Mouse (Mus musculus) midbrain, embryonic 13.5 days (tissue): ENCODE measurements around the gene Dock4. TPM values are rescaled to one million over a fixed set of nuclear protein-coding genes. Genes with fewer than 3 reads are reported as not detected.

Experiments
- ATAC-seq: fragments of 200-750 bp; cut with Nextera tagmentation; 2 replicates; pipeline ENCODE4 v1.8.0; 2017; ENCODE audit warnings: mild to moderate bottlenecking, moderate TSS enrichment, moderate library complexity
- H3K27ac ChIP-seq: fragments of 300-500 bp; sonication (generic); 2 replicates; pipeline ENCODE4 v1.5.1; 2015; ENCODE audit warnings: inconsistent platforms, mild to moderate bottlenecking, moderate library complexity
- H3K27me3 ChIP-seq: fragments of 300-500 bp; sonication (generic); 2 replicates; pipeline ENCODE4 v1.6.1; 2015; ENCODE audit warnings: mild to moderate bottlenecking, inconsistent platforms
- H3K36me3 ChIP-seq: fragments of 300-500 bp; sonication (generic); 2 replicates; pipeline ENCODE4 v1.6.1; 2015; ENCODE audit warnings: mild to moderate bottlenecking, inconsistent platforms
- H3K4me1 ChIP-seq: fragments of 300-500 bp; sonication (generic); replicated peaks from 2 replicates; pipeline ENCODE4 v1.6.1; 2015; ENCODE audit warnings: inconsistent platforms
- H3K4me2 ChIP-seq: fragments of 300-500 bp; sonication (generic); replicated peaks from 2 replicates; pipeline ENCODE4 v1.6.1; 2015; ENCODE audit warnings: moderate library complexity, mild to moderate bottlenecking, inconsistent platforms
- H3K4me3 ChIP-seq: fragments of 300-500 bp; sonication (generic); replicated peaks from 2 replicates; pipeline ENCODE4 v1.5.1; 2015; ENCODE audit warnings: mild to moderate bottlenecking, inconsistent platforms
- H3K9ac ChIP-seq: fragments of 300-500 bp; sonication (generic); replicated peaks from 2 replicates; pipeline ENCODE4 v1.6.1; 2015; ENCODE audit warnings: mild to moderate bottlenecking, inconsistent platforms
- H3K9me3 ChIP-seq: fragments of 300-500 bp; sonication (generic); 2 replicates; pipeline ENCODE4 v1.6.1; 2016; ENCODE audit warnings: mild to moderate bottlenecking, inconsistent platforms
- WGBS: fragments of 180-500 bp; shearing (Covaris S2); methylation state at CpG from one replicate; pipeline ENCODE4 v1.1.7; 2015; 5-methylcytosine and 5-hydroxymethylcytosine counted together
- polyA plus RNA-seq: library from polyadenylated mRNA; unstranded; fragments of >200 nt; fragmentation: Nextera tagmentation; extraction: Ambion mirVana; gene quantifications from 2 replicates; pipeline ENCODE4 v1.2.1, GENCODE M21; 2015

Dock4 gene
- polyA plus RNA-seq, 1 experiment from 2014 or later = 38.4 TPM

DNA sequence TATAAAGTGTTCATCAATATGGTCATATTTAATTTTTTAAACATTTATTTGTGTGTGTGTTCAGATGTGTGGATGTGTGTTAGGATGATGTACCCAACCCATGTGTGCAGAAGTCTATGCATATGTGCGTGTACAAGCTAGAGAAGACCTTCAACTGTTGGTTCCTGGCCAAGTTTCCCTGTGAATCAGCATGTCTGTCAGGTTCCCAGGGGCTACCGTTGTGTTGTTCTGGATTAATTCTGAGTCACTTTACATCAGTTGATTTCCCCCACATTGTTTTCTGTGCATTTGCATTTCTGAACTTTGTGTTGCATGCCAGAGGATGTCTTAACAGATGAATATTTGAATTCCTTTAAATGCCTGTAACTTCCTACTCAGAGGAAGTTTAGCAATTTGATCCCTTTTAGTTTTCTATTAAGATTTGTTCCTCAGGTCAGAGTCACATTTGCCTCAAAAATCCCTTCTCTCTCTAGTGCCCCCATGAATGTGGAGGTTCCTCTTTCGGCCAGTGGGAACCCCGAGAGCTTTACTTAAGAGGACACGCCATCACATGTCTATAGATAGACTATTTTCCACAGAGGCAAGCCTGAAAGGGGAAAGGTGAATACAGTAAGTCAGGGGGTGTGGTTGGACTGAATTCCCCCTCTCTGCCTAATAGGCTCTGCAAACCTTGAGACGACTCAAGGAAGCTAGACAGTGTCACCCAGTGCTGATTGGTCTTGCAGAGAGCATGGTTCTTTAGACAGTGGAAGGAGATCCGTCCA lies 139.0 kb downstream of the Dock4 start:
- Histone ChIP-seq H3K27ac (no peak overlapping the region), H3K4me2 (no peak overlapping the region), H3K36me3 (no peaks in the 10 kb centered on the region), H3K4me3 (no peak overlapping the region), H3K9me3 (no peaks in the 10 kb centered on the region), H3K9ac (no peak overlapping the region), H3K27me3 (no peaks in the 10 kb centered on the region), H3K4me1 (peaks cover 7% of the 10 kb centered on the region)
- no peak for ATAC-seq
- 83% methylated on average over 7 of the region's 7 CpGs for WGBS

DNA sequence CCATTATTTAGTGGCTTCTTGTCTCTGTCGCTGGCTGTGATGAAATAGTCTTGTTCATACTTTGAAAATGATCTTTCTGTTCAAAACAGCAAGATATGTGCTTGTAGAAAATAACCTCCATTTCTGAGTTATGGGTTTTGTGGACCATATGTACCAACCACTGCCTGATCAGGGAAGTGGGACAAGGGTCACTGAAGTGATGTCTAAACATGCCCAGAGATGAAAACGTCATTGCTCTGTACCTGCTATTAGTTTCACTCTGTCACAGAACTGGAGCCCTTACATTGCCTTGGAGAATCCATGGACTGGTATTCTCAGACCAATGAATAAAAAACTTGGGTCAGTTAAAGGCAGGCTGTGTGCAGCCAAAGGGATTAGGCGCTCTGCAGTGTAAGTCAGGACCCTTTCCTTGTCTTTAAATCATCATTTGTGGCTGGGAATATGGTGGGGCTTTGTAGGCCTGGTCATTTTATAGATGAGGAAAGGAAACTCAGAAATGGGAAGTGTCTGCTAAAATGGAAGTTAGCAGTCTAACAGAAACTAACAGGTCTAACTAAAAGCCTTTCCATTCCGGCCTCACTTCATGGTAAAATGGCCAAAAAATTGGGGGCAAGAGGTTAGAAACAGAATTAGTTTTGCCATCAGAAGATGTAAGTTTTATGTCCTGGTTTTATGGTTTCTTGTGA lies 139.8 kb downstream of the Dock4 start:
- Histone ChIP-seq H3K36me3 (no peaks in the 10 kb centered on the region), H3K4me3 (no peak overlapping the region), H3K4me2 (no peak overlapping the region), H3K4me1 (no peaks in the 10 kb centered on the region), H3K9me3 (no peaks in the 10 kb centered on the region), H3K27ac (no peak overlapping the region), H3K27me3 (no peaks in the 10 kb centered on the region), H3K9ac (no peak overlapping the region)
- no peak for ATAC-seq
- 88% methylated on average over 4 of the region's 4 CpGs for WGBS

DNA sequence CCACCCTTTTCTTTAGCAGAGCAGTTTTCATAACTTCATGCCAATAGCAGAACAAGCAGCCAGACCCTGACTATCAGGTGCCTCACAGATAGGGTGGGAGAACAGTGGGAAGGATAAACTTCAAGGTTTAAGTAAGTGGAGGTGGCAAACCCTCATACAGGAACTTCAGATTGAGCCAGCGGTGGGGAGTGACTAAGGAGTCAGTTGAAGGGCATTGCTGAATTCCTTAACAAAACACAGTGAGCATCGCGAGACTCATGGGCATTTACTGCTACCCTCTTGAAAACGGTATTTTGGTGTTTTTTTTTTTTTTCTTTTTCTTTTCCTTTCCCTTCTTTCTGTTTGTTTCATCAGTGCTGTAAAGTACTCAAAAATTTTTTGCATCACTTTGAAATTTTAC lies 148.4 kb downstream of the Dock4 start:
- 84% methylated on average over 4 of the region's 4 CpGs for WGBS
- ATAC-seq = no peak
- H3K9ac ChIP-seq = no peak overlapping the region
- H3K4me1 ChIP-seq = peaks cover 26% of the 10 kb centered on the region; the same call in 1 of the 2 replicates
- H3K4me2 ChIP-seq = no peak overlapping the region
- H3K4me3 ChIP-seq = no peak overlapping the region
- no peak overlapping the region for H3K27ac ChIP-seq
- H3K36me3 ChIP-seq = no peaks in the 10 kb centered on the region
- H3K9me3 ChIP-seq = no peaks in the 10 kb centered on the region
- no peaks in the 10 kb centered on the region for H3K27me3 ChIP-seq

DNA sequence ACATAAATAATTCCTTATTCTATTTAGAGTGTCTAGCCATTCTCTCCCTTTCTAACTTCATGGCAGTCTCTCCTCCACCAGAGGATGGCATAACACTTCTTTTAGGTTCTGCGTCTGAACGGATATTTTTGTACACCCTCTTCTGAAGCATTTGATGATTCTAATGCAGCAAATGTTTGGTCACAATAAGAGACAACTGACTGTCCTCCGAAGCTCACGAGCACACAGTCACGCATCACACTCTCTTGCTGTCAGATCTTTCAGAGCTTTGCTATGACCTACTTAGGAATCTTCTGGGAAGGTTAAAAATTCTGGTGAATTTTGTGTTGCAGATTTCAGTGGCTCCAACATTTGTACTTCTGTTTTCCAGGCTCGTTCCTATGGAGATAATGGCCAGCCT lies 149.7 kb downstream of the Dock4 start:
- Histone ChIP-seq H3K27ac (no peak overlapping the region), H3K27me3 (no peaks in the 10 kb centered on the region), H3K36me3 (no peaks in the 10 kb centered on the region), H3K9me3 (no peaks in the 10 kb centered on the region), H3K4me2 (no peak overlapping the region), H3K4me1 (peaks cover 26% of the 10 kb centered on the region; the same call in 1 of the 2 replicates), H3K4me3 (no peak overlapping the region), H3K9ac (no peak overlapping the region)
- ATAC-seq = no peak
- 76% methylated on average over 6 of the region's 6 CpGs for WGBS

DNA sequence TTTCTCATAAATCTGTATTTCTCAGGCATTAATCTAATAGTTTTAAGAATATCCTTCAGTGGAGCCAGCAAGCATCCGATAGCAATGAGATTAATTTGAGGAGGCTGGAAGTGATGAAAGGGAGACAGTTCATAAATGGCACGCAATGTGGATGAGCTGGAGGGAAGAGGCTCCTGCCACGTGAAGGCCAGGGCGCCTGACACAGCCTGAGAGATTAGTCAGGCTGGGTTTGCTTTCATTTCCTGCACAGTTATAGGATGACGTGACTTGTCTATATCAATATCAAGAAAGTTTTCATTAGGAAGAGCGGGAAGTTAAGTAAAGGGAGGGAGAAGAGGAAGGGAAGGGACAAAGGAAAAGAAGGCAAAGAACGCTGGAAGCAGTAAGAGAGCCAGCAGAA lies 150.3 kb downstream of the Dock4 start:
- Histone ChIP-seq H3K4me1 (peaks cover 26% of the 10 kb centered on the region; the same call in 1 of the 2 replicates), H3K4me3 (no peak overlapping the region), H3K9ac (no peak overlapping the region), H3K36me3 (no peaks in the 10 kb centered on the region), H3K9me3 (no peaks in the 10 kb centered on the region), H3K27ac (no peak overlapping the region), H3K4me2 (no peak overlapping the region), H3K27me3 (no peaks in the 10 kb centered on the region)
- 68% methylated on average over 7 of the region's 7 CpGs for WGBS
- 0 out of 2 replicates have a peak, but pooled peaks have one; percentile 50 for ATAC-seq

DNA sequence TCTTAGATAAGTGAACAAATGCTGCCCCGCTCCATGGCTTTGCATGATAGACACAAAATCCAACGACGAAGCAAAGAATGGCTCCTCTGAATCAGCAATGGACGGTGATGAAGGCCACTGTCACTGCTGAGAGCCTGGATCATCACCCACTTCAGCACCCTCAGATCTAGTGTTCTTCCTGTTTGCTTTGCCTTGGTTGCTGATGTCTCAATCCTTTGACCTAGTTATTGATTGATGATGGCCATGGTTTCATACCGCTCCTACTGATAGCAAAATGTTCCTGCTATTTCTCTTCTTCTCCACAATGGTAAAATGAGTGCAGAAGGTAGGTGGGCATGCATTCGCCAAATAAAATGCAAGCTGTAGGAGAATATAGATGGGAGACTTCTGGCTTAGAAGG lies 150.7 kb downstream of the Dock4 start:
- Histone ChIP-seq H3K36me3 (no peaks in the 10 kb centered on the region), H3K4me1 (peaks cover 26% of the 10 kb centered on the region; the same call in 1 of the 2 replicates), H3K4me2 (no peak overlapping the region), H3K9me3 (no peaks in the 10 kb centered on the region), H3K27me3 (no peaks in the 10 kb centered on the region), H3K9ac (no peak overlapping the region), H3K27ac (no peak overlapping the region), H3K4me3 (no peak overlapping the region)
- no peak for ATAC-seq
- WGBS = 86% methylated on average over 6 of the region's 6 CpGs

DNA sequence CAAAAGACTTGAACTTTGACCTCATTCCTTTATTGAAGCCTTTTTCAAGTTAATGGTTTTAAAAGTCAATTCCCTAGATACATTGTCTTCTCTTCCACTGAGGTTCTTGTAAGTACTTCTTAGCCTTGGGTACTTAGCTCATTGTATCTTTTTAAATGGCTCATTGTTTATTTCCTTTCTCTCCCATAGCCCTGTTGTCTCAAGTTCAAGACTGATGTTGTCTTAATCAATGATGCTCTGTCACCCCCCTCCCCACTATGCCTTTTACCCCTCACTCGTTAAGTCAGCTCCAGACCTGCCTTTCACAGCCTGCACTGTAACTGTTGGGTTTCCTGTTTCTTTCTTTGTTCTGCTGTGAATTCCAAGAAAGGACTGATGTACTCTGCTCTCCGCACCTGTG lies 154.2 kb downstream of the Dock4 start:
- Histone ChIP-seq H3K9me3 (no peaks in the 10 kb centered on the region), H3K4me2 (no peak overlapping the region), H3K27me3 (no peaks in the 10 kb centered on the region), H3K4me3 (no peak overlapping the region), H3K9ac (no peak overlapping the region), H3K36me3 (no peaks in the 10 kb centered on the region), H3K4me1 (peaks cover 31% of the 10 kb centered on the region; the same call in 1 of the 2 replicates), H3K27ac (no peak overlapping the region)
- no peak for ATAC-seq
- WGBS = 51% methylated on average over 2 of the region's 2 CpGs

DNA sequence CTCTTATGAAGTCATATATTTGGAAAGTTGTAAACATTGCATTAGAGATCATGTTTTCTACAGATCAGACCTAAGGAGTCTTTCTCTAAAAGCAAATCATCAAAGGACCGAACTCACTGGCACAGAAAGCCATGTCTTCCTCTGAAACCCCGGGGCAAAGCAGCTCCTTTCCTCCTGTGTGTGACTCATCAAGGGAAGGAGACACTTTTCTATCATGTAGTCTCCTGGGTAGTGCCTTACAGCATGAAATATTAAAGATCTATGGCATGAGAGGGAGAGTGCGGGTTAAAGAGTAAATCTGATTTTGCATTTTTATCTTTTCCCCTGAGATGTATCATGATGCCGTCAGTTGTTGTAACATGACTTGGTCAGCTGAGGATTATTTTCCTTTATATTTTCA lies 159.8 kb downstream of the Dock4 start:
- H3K9me3 ChIP-seq = no peaks in the 10 kb centered on the region
- no peak overlapping the region for H3K27ac ChIP-seq
- no peak overlapping the region for H3K4me2 ChIP-seq
- H3K4me1 ChIP-seq = peaks cover 13% of the 10 kb centered on the region
- H3K36me3 ChIP-seq = no peaks in the 10 kb centered on the region
- no peak overlapping the region for H3K9ac ChIP-seq
- ATAC-seq = peak; percentile 14; the same call in 1 of the 2 replicates
- no peak overlapping the region for H3K4me3 ChIP-seq
- no peaks in the 10 kb centered on the region for H3K27me3 ChIP-seq
- 77% methylated on average over 4 of the region's 4 CpGs for WGBS

DNA sequence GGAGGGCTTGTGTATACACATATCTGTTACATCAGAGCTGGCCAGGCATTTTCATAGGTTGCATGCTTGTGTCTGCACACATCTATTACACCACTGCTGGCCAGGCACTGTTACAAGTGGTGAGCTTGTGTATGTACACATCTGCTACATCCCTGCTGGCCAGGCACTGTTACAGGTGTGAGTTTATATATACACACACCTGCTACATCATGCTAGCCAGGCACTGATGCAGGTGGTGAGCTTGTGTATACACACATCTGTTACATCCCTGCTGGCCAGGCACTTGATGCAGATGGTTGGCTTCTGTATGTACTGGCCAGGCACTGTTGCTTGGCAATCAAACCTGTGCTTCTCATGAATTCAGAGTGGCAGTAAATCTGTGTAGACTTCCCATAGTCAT lies 177.2 kb downstream of the Dock4 start:
- H3K9me3 ChIP-seq = no peaks in the 10 kb centered on the region
- ATAC-seq = 0 out of 2 replicates have a peak, but pooled peaks have one; percentile 48
- H3K27me3 ChIP-seq = no peaks in the 10 kb centered on the region
- no peak overlapping the region for H3K27ac ChIP-seq
- H3K4me2 ChIP-seq = no peak overlapping the region
- H3K36me3 ChIP-seq = 0 out of 2 replicates have a peak, but pooled peaks cover 5% of the 10 kb centered on the region
- no peak overlapping the region for H3K4me3 ChIP-seq
- peaks cover 8% of the 10 kb centered on the region for H3K4me1 ChIP-seq
- H3K9ac ChIP-seq = no peak overlapping the region

DNA sequence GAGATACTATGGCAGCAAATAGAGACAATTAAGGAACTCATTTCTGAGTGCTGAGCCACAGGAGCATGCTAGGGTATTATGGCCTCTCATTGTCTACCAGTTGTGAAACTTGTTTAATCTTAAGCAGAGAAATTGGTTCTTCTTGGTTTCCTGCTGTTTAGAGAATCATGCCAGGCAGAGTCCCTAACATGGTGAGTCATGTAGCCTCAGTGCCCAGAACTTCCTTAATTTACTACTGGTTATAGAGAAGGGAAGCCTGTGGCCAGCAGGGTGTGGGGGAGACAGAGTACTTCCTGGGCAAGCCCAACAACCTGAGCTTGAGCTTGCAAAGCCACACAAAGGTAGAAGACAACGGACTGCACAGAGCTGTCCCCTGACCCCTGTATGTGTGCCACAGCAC lies 180.8 kb downstream of the Dock4 start:
- ATAC-seq = no peak
- H3K27ac ChIP-seq = no peak overlapping the region
- H3K9me3 ChIP-seq = no peaks in the 10 kb centered on the region
- peaks cover 8% of the 10 kb centered on the region for H3K4me1 ChIP-seq
- no peak overlapping the region for H3K9ac ChIP-seq
- no peak overlapping the region for H3K4me2 ChIP-seq
- no peak overlapping the region for H3K4me3 ChIP-seq
- 100% methylated on average over 1 of the region's 1 CpGs for WGBS
- H3K36me3 ChIP-seq = 0 out of 2 replicates have a peak, but pooled peaks cover 5% of the 10 kb centered on the region
- no peaks in the 10 kb centered on the region for H3K27me3 ChIP-seq

DNA sequence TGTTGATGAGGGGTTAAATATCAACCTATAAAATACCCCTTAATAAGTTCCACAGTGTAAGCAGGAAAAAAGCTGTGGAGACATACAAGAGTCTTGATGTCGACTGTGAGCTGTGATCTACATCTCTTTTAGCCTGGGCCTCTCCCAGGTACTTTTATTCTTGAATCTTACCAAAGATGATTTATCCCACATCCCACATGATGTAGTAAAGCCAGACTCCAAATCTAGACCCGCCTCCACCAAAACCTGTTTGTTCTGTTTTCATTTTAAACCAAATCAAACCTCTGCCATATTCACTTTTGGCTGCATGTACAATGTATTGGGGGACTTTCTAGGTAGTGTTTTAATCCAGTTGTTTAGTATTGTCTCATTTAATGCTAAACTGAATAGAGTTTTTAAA lies 187.5 kb downstream of the Dock4 start:
- H3K27me3 ChIP-seq = no peaks in the 10 kb centered on the region
- peaks cover 8% of the 10 kb centered on the region for H3K36me3 ChIP-seq
- H3K9me3 ChIP-seq = no peaks in the 10 kb centered on the region
- 90% methylated on average over 2 of the region's 2 CpGs for WGBS
- H3K4me1 ChIP-seq = no peaks in the 10 kb centered on the region
- no peak overlapping the region for H3K4me2 ChIP-seq
- H3K4me3 ChIP-seq = no peak overlapping the region
- no peak overlapping the region for H3K9ac ChIP-seq
- ATAC-seq = no peak
- H3K27ac ChIP-seq = no peak overlapping the region

DNA sequence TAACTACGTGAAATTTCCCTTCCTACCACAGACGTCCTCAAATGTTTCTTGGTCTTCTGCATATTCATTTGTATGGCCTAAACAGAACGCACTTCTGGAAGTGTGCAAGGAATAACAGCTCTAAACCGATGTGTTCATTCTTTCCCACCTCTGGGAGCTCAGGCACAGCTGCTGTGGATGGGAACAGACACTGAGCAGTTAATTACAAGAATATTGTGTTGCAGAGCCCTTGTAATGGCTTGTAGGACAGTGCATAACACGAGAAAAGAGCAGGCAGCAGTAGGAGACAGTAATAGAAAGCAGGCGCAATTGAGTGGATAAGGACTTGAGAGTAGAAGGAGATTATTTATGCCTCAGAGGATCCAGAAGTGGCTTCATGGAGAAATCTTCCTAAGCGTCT lies 188.4 kb downstream of the Dock4 start:
- Histone ChIP-seq H3K27ac (no peak overlapping the region), H3K36me3 (peaks cover 12% of the 10 kb centered on the region), H3K4me3 (no peak overlapping the region), H3K27me3 (no peaks in the 10 kb centered on the region), H3K4me1 (no peaks in the 10 kb centered on the region), H3K4me2 (no peak overlapping the region), H3K9ac (no peak overlapping the region), H3K9me3 (no peaks in the 10 kb centered on the region)
- WGBS = 80% methylated on average over 7 of the region's 7 CpGs
- ATAC-seq = no peak
